Mouse (Mus musculus) limb, embryonic 14.5 days (tissue): ENCODE results near the gene Rbm33. TPM values are rescaled to one million over a fixed set of nuclear protein-coding genes. Genes with fewer than 3 reads are reported as not detected.
A peak's percentile ranks its signal among the peaks of the same experiment; 100 is the strongest.

ENCODE experiments used
- ATAC-seq: fragments of 200-750 bp; cut with Nextera tagmentation; 2 replicates; pipeline ENCODE4 v1.8.0; 2017; ENCODE audit warnings: low read depth, moderate number of reproducible peaks, moderate TSS enrichment; ENCODE audit not compliant: low FRiP score
- DNase-seq: peaks from one replicate; pipeline ENCODE4 v3.0.0-alpha.2; 2015; ENCODE audit warnings: low spot score
- H3K27ac ChIP-seq: fragments of 300-500 bp; sonication (generic); replicated peaks from 2 replicates; pipeline ENCODE4 v1.5.1; 2014; ENCODE audit warnings: low read depth, mild to moderate bottlenecking, low read length, moderate library complexity, mixed read lengths
- H3K27me3 ChIP-seq: fragments of 300-500 bp; sonication (generic); 2 replicates; pipeline ENCODE4 v1.6.1; 2014; ENCODE audit warnings: low read length, mixed read lengths; ENCODE audit not compliant: control insufficient read depth, insufficient read depth
- H3K36me3 ChIP-seq: fragments of 300-500 bp; sonication (generic); 2 replicates; pipeline ENCODE4 v1.6.1; 2014; ENCODE audit warnings: mild to moderate bottlenecking, low read length, moderate library complexity, mixed read lengths; ENCODE audit not compliant: control insufficient read depth, insufficient read depth
- H3K4me1 ChIP-seq: fragments of 300-500 bp; sonication (generic); 2 replicates; pipeline ENCODE4 v1.6.1; 2014; ENCODE audit warnings: antibody characterized with exemption, low read length, mixed read lengths; ENCODE audit not compliant: control insufficient read depth, insufficient read depth
- H3K4me2 ChIP-seq: fragments of 300-500 bp; sonication (generic); replicated peaks from 2 replicates; pipeline ENCODE4 v1.6.1; 2014; ENCODE audit warnings: low read depth, mild to moderate bottlenecking, low read length, moderate library complexity; ENCODE audit not compliant: severe bottlenecking
- H3K4me3 ChIP-seq: fragments of 300-500 bp; sonication (generic); replicated peaks from 2 replicates; pipeline ENCODE4 v1.5.1; 2014; ENCODE audit warnings: low read length
- H3K9ac ChIP-seq: fragments of 300-500 bp; sonication (generic); 2 replicates; pipeline ENCODE4 v1.6.1; 2014; ENCODE audit warnings: mild to moderate bottlenecking, low read depth, low read length, moderate library complexity; ENCODE audit not compliant: severe bottlenecking
- H3K9me3 ChIP-seq: fragments of 300-500 bp; sonication (generic); 2 replicates; pipeline ENCODE4 v1.6.1; 2016; ENCODE audit warnings: low read length; ENCODE audit not compliant: control insufficient read depth
- POLR2A ChIP-seq: fragments of 200-500 bp; IDR thresholded peaks from 2 replicates; pipeline ENCODE4 v1.8.0; 2012; ENCODE audit warnings: inconsistent platforms, mild to moderate bottlenecking, moderate library complexity, borderline replicate concordance; ENCODE audit not compliant: insufficient read depth, insufficient read length; ENCODE audit errors: extremely low read depth
- WGBS: fragments of 180-500 bp; shearing (Covaris S2); extraction: QIAGEN DNeasy Blood & Tissue Kit; methylation state at CpG from one replicate; pipeline ENCODE4 v1.1.7; 2014; 5-methylcytosine and 5-hydroxymethylcytosine counted together
- polyA plus RNA-seq, 2 experiments: library from polyadenylated mRNA; depleted of rRNA in 1 of 2; stranded (reverse) in 1 of 2; unstranded in 1 of 2; fragments of >200 nt; fragmentation: Nextera tagmentation in 1 of 2; extraction: Ambion mirVana in 1 of 2; gene quantifications; 2 replicates each; pipeline versions ENCODE4 v1.2.1 to v1.2.3; 2012 to 2014

Rbm33 gene
- polyA plus RNA-seq (2012; rRNA removed) (43.9 and 51.2 TPM in 2 replicates), polyA plus RNA-seq (2014; fragmentation: Nextera tagmentation; extraction: Ambion mirVana) (17.9 and 19.3 TPM in 2 replicates)

- peak; percentile 98; the same call in 1 of the 2 replicates for TF ChIP-seq POLR2A
- ATAC-seq (peak; percentile 94), DNase-seq (peak; percentile 93)
- Histone ChIP-seq H3K4me1 (peaks cover 14% of the 10 kb centered on the region), H3K9me3 (no peaks in the 10 kb centered on the region), H3K27ac (peak within 1 kb of the TSS; percentile 100), H3K9ac (peak within 1 kb of the TSS; percentile 100), H3K4me3 (peak within 1 kb of the TSS; percentile 97), H3K27me3 (no peaks in the 10 kb centered on the region), H3K36me3 (no peaks in the 10 kb centered on the region), H3K4me2 (peak within 1 kb of the TSS; percentile 56)
- WGBS, result under 1% methylated on average over 40 of the region's 76 CpGs
Observed at GRCm38 (mm10) chr5:28316722-28317245, at the start of gene Rbm33. Gene Rbm33 (plus strand): TSS chr5:28317121.

DNA sequence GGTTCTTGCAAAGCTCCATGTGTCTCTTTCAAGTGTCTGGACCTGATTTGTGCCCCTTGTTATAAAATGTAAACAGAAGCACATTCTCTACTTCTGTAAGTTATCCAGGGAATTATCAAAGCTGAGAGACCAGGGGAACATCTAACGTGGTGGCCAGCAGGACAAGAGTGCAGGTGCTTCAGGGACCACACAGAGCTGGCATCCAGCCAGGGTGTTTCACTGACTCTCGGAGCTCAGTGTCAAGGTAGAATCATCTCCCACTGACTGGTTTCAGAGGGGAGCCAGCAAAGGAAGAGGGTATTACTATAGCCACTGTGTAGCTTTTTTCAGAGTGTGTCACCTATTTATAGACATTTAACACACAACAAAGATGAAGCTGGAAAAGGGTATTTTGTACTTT lies 49.3 kb upstream of the Rbm33 start:
- Histone ChIP-seq H3K36me3 (no peaks in the 10 kb centered on the region), H3K4me1 (no peaks in the 10 kb centered on the region), H3K9me3 (no peaks in the 10 kb centered on the region), H3K27me3 (no peaks in the 10 kb centered on the region), H3K4me3 (no peak overlapping the region), H3K27ac (no peak overlapping the region), H3K9ac (no peak overlapping the region), H3K4me2 (no peak overlapping the region)
- DNase-seq (no peak), ATAC-seq (no peak)
- TF ChIP-seq POLR2A, result no peak
- WGBS, result 21% methylated on average over 2 of the region's 2 CpGs

DNA sequence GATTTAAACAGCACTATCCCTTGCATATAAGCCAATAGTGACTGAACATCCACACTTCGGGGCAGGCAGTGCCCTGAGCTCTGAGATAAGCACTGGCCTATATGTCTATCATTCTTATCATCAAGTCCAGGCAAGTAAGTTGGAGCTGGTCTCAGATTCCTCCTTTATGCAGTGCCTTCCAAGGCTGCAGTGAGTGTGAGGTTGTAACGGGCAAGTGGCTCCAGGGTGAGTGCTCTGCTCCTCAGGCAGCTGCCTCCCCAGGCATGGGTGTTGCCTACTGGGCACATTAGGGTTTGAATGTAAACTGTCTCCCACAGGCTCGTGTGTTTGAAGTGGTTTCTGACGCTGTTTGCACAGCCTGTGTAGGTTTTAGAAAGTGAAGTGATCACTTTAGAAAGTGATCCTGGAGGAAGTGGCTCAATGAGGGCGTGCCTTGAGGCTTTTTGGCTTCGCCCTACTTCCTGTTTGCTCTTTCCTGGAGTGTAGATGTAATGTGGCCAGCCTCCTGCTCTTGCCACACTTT lies 47.4 kb upstream of the Rbm33 start:
- Histone ChIP-seq H3K9ac (no peak overlapping the region), H3K27ac (no peak overlapping the region), H3K4me2 (no peak overlapping the region), H3K36me3 (no peaks in the 10 kb centered on the region), H3K4me1 (no peaks in the 10 kb centered on the region), H3K27me3 (no peaks in the 10 kb centered on the region), H3K9me3 (no peaks in the 10 kb centered on the region), H3K4me3 (no peak overlapping the region)
- ATAC-seq (no peak), DNase-seq (no peak)
- 45% methylated on average over 6 of the region's 6 CpGs for WGBS
- no peak for TF ChIP-seq POLR2A

- Histone ChIP-seq H3K4me3 (no peak overlapping the region), H3K4me1 (no peaks in the 10 kb centered on the region), H3K27me3 (no peaks in the 10 kb centered on the region), H3K9me3 (no peaks in the 10 kb centered on the region), H3K9ac (no peak overlapping the region), H3K27ac (no peak overlapping the region), H3K36me3 (no peaks in the 10 kb centered on the region), H3K4me2 (no peak overlapping the region)
- no peak for DNase-seq
- TF ChIP-seq POLR2A, result no peak
- ATAC-seq, result no peak
- WGBS, result 77% methylated on average over 2 of the region's 2 CpGs
Observed at GRCm38 (mm10) chr5:28272836-28273235, 44.1 kb upstream of the Rbm33 start.

GRCm38 (mm10) chr5:28277279-28277678 lies 39.6 kb upstream of the Rbm33 start:
- no peak for TF ChIP-seq POLR2A
- Histone ChIP-seq H3K9ac (no peak overlapping the region), H3K9me3 (no peaks in the 10 kb centered on the region), H3K27me3 (no peaks in the 10 kb centered on the region), H3K4me2 (no peak overlapping the region), H3K36me3 (no peaks in the 10 kb centered on the region), H3K4me1 (no peaks in the 10 kb centered on the region), H3K27ac (no peak overlapping the region), H3K4me3 (no peak overlapping the region)
- ATAC-seq, result no peak
- DNase-seq, result no peak
- 44% methylated on average over 2 of the region's 2 CpGs for WGBS

DNA sequence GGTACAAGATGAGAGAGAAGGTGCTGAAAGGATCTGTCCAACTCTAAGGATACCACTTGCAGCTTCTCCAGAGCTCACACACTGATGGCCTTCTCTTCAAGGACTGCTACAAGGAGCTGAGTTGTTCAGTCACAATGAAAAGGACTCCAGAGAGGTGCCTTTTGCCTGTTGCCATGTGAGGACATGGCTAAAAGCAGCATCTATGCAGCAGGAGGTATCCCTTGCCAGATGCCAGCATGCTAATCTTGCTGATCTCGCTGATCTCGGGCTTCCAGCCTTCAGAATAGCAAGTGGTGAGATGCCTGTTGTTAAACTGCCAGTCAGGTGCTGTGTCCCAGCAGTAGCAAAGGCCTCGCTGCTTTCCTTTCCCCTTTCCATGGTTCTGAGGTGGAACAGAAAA lies 27.8 kb upstream of the Rbm33 start:
- ATAC-seq, result no peak
- DNase-seq, result no peak
- Histone ChIP-seq H3K4me1 (no peaks in the 10 kb centered on the region), H3K27me3 (no peaks in the 10 kb centered on the region), H3K4me3 (no peak overlapping the region), H3K4me2 (no peak overlapping the region), H3K36me3 (no peaks in the 10 kb centered on the region), H3K9me3 (no peaks in the 10 kb centered on the region), H3K27ac (no peak overlapping the region), H3K9ac (no peak overlapping the region)
- TF ChIP-seq POLR2A, result no peak
- WGBS, result 41% methylated on average over 3 of the region's 3 CpGs
